Mouse (Mus musculus): ENCODE data around the gene Fcgrt.
A peak's percentile ranks its signal among the peaks of the same experiment; 100 is the strongest.
"Not testable (repeated sequence)": the region's sequence is repeated elsewhere in the genome, so short reads cannot be mapped to it uniquely, and the experiment has no call there.

The Fcgrt gene

DNA sequence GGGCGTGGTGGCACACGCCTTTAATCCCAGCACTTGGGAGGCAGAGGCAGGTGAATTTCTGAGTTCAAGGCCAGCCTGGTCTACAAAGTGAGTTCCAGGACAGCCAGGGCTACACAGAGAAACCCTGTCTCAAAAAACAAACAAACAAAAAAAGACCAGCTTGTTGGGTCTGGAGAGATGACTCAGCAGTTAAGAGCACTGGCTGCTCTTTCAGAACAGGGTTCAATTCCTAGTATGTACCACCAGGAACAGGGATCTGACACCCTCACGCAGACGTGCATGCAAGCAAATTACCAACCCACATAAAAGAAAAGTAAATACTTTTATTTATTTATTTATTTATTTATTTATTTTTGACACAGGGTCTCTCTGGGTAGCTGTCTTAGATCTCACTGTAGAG lies 6.4 kb upstream of the Fcgrt start:
- DNase-seq (ENCODE audit: low read depth, low spot score), result not testable (repeated sequence)

- DNase-seq (ENCODE audit: low read depth, low spot score), result no peak
These were observed 3.5 kb upstream of the Fcgrt start for GRCm38 (mm10) chr7:45107052-45107645.

DNA sequence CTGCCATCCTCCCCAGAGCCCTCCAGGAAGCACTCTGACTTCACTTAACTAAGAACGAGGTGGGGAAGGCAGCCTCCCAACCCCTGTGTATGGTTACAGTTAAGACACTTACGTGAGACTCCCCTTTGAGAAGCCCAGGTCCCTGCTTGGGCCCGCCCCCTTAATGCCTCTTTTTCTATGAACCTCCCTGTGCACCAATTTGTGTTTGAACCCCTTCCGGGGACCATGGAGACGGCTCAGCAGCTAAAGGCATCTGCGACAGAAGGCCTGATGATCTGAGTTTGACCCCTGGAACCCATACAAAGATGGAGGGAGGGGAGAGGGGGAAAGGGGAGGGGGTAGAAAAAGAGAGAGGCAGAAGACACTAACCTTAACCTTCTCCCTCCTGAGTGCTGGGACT lies 2.8 kb upstream of the Fcgrt start:
- no peak for DNase-seq (ENCODE audit: low read depth, low spot score)

GRCm38 (mm10) chr7:45105491-45105890 lies 1.8 kb upstream of the Fcgrt start:
- DNase-seq (ENCODE audit: low read depth, low spot score), result no peak

- DNase-seq (ENCODE audit: low read depth, low spot score), result no peak
These were observed 1.3 kb upstream of the Fcgrt start for GRCm38 (mm10) chr7:45104941-45105340.

DNA sequence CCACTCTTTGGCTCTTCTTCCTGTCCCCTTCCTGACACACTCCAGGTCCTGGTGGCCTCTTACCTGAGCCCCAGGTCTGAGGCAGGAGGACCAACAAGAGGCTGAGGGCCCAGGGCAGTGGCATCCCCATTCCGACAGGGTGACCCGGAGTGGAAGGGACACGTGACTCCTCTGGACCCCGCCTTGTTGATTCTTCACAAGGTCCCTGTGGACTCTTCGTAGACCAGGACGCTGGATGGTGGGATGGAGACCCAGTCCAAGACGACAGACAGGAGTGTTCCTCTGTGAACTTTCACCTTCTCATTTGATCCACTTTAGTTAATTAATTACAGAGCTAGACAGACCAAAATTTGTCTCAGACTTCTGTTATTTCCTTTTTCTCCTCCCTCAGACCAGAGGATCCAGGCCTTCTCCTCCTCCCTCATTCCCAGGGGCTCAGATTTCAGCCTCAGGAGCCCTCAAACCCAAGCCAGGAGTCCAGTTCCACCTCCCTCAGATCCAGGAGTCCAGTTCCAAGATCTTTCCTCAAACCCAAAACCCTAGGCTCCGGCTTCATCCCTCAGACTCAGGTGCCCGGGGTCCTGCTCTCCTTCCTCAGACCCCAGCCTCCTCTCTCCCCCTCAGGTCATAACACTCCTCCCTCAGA lies 588 bp downstream of the Fcgrt start:
- no peak for DNase-seq (ENCODE audit: low read depth, low spot score)

DNA sequence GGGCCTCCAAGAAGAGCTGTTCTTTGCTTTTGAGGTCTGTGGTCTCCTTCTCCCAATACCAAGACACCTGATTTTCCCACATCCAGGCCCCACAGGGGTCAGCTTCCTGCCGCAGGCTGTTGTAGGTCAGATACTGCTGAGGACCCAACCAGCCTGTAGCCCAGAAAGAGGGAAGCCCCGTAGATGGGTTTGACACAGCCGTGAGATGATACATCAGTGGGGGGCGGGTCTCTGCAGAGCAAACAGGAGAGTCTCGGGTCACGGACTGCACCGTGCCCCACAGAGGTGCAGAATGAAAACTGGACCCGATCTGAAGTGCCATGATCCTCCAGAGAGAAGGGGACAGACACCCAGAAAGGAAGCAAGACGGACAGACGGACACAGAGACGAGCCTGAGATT lies 1.2 kb downstream of the Fcgrt start:
- no peak for DNase-seq (ENCODE audit: low read depth, low spot score)

- DNase-seq (ENCODE audit: low read depth, low spot score), result no peak
These were observed 3.6 kb downstream of the Fcgrt start for GRCm38 (mm10) chr7:45100046-45100445.

- DNase-seq (ENCODE audit: low read depth, low spot score), result no peak
These were observed 5.0 kb downstream of the Fcgrt start for GRCm38 (mm10) chr7:45098541-45099240.

DNA sequence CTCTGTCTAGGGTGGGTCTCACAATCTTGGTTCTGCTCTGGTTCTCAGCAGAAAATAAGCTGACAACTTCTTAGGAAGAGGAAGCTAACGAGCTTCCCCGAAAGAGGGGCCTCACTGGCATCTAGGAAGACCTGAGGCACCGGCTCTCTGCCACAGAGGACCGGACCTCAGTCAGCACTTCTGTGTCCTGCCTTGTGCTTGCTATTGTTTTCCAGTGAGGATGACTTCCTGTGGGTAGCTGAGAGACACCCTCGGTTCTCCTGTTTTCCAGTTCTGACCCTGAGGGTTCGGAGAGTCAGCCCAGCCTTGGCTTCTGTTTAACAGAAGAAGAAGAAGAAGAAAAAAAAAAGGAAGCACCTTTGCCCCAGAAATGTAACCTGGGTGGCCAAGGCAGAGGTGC lies 6.2 kb downstream of the Fcgrt start:
- no peak for DNase-seq (ENCODE audit: low read depth, low spot score)

DNA sequence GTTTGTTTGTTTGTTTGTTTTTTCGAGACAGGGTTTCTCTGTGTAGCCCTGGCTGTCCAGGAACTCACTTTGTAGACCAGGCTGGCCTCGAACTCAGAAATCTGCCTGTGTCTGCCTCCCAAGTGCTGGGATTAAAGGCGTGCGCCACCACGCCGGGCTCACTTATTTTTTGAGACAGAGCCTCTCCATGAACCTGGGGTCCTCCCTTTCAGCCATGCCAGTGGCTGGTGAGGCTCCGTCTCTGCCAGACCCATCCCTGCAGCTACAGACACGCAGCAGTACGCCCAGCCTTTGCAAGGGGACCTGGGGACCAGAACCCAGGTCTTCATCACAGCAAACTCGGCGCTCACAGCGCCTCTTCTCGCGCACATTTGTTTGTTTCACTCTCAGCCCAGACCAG lies 7.7 kb downstream of the Fcgrt start:
- not testable (repeated sequence) for DNase-seq (ENCODE audit: low read depth, low spot score)

- DNase-seq (ENCODE audit: low read depth, low spot score), result no peak
These were observed 8.3 kb downstream of the Fcgrt start for GRCm38 (mm10) chr7:45095367-45095766.

GRCm38 (mm10) chr7:45094121-45094520 lies 9.5 kb downstream of the Fcgrt start:
- no peak for DNase-seq (ENCODE audit: low read depth, low spot score)

GRCm38 (mm10) chr7:45093516-45093905 lies 10.1 kb downstream of the Fcgrt start:
- no peak for DNase-seq (ENCODE audit: low read depth, low spot score)

DNA sequence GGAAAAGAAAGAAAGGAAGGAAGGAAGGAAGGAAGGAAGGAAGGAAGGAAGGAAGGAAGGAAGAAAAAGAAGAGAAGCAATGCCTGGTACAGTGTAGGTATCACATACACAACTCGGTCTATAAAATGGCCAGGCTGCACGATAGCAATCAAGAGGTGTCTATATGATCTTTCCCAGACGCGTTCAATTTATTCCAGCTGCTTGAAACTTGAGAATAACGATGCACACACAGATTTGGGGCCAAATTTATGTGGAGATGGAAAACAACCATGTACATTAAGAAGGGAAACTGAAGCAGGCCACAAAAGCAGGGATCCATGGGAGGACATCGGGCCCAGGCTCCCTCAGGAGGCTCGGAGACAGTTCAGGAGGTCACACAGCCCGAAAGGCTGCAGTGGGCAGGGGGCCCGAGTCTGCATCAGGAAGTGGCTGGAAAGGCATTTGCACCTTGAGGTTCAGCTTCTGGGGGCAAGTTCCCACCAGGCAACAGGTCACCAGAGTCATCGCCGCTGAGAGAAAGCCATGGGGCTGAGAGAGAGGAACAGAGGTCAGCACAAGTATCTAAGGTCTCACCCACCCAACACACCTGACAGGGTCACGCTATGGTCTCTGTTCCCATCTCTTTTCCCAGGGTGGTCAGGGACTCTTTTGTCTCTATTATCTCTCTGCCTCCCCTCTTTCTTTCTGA lies 10.7 kb downstream of the Fcgrt start:
- no peak for DNase-seq (ENCODE audit: low read depth, low spot score)

DNA sequence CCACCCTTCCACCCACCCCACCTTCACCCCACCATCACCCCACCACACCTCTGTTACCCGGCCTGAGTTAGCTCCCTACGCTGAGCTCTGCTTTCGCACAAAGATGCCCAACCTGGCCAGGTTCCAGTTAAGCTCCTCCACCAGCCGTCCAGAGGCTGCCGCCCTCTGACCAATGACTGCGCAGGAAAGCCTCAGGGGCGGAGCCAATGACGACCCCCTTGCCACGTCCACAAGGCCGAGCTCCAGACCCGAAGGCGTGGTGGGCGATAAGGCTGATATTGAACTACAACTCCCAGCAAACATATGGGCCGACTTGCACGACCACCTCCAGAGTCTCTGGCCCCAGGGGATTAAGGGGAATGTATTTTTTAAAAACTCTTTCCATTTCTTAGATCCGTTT lies 11.6 kb downstream of the Fcgrt start, which contains the start of gene Rcn3:
Gene Rcn3 (minus strand): TSS at position 174 of the 400 bp plus-strand sequence.
- DNase-seq (ENCODE audit: low read depth, low spot score), result peak; percentile 79

- no peak for DNase-seq (ENCODE audit: low read depth, low spot score)
These were observed 12.4 kb downstream of the Fcgrt start for GRCm38 (mm10) chr7:45091001-45091990.

DNA sequence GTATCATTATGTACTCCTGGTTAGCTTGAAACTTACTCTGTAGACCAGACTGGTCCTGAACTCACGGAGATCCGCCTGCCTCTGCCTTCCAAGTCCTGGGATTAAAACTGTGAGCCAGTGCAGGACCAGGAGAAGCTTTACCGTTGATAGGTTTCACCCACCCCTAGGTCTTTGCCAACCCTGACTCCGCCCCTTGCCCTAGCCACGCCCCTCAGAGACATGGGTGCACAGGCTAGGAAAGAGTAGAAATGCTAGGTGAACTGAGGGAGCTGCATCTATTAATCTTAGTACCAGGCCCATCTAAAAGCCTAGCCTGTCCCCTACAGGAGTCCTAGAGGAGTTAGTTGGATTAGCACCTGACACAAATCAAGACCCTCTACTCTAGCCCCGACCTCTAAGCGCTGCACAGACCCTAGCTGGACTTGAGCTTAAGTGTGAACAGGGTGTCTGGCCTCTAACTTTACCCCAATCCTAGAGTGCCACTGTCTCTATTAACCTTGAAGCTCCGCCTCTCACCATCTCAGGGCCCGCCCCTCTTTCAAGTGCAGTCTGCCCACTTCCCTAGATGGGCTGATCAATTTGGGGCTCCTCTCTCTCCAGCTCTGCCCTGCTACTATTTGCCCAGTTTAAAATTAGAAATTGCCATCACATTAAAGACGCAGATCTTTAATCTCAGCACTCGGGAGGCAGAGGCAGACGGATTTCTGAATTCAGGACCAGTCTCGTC lies 13.2 kb downstream of the Fcgrt start:
- DNase-seq (ENCODE audit: low read depth, low spot score), result no peak

DNA sequence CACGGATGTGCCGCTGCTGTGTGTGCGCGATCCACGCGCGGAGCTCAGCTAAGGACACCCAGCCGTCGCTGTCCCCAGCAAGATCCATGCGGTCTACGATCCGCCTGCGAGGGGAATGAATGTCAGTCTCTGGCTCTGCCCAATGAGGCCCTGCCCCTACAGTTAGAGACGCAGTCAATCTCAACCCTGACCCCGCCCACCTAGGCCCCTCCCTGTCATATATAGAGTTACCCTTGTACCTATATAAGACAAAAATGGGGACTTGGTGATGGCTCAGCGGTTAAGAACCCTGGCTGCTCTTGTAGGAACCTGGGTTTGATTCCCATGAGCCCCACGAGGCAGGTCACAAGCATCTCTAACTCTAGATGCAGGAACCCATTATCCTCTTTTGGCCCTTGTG lies 15.1 kb downstream of the Fcgrt start:
- no peak for DNase-seq (ENCODE audit: low read depth, low spot score)

DNA sequence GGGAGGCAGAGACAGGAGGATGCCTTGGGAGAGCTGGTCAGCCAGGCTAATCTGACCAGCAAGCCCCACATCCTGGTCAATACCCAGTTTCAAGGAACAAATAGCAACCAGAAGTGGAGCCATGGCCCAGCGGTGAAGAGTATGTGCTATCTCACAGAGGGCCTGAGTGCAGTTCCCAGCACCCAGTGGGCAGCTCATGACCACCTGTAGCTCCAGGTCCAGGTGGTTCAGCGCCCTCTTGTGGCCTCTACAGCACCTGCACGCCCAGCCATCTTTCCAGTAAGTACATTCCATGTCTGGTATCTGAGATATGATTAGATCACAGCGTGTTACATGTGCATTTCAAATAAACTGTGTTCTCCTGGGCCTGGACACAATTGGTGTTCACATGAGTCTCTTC lies 17.6 kb downstream of the Fcgrt start:
- DNase-seq (ENCODE audit: low read depth, low spot score), result no peak
